Mouse (Mus musculus): ENCODE measurements around the gene Ube2h. TPM values are rescaled to one million over a fixed set of nuclear protein-coding genes. Genes with fewer than 3 reads are reported as not detected.

Ube2h gene
- polyA plus RNA-seq, 1 experiment, result 35.1 TPM

GRCm38 (mm10) chr6:30238079-30238478, 66.3 kb downstream of the Ube2h start:
- Histone ChIP-seq H3K4me1 (ENCODE audit: control insufficient read depth, insufficient read depth, low read length) (no peaks in the 10 kb centered on the region; the same call in 1 of the 2 replicates), H3K27ac (ENCODE audit: control insufficient read depth, insufficient read depth, low read depth, low read length, poor library complexity) (no peak overlapping the region), H3K4me3 (replicated peaks; ENCODE audit: control insufficient read depth, low read depth, low read length) (no peak overlapping the region)
- TF ChIP-seq POLR2A (IDR thresholded peaks at IDR 0.05; ENCODE audit: borderline replicate concordance, control insufficient read depth, low read depth, low read length), result no peak
- no peak for TF ChIP-seq CTCF (IDR thresholded peaks at IDR 0.05; ENCODE audit: control insufficient read depth, insufficient read depth, low read length)
- WGBS, result 95% methylated on average over 2 of the region's 2 CpGs

- H3K4me1 ChIP-seq (ENCODE audit: control insufficient read depth, insufficient read depth, low read length), result no peaks in the 10 kb centered on the region; the same call in 1 of the 2 replicates
- no peak overlapping the region for H3K4me3 ChIP-seq (replicated peaks; ENCODE audit: control insufficient read depth, low read depth, low read length)
- TF ChIP-seq CTCF (IDR thresholded peaks at IDR 0.05; ENCODE audit: control insufficient read depth, insufficient read depth, low read length) (no peak), POLR2A (IDR thresholded peaks at IDR 0.05; ENCODE audit: borderline replicate concordance, control insufficient read depth, low read depth, low read length) (no peak)
- no peak overlapping the region for H3K27ac ChIP-seq (ENCODE audit: control insufficient read depth, insufficient read depth, low read depth, low read length, poor library complexity)
- WGBS, result 54% methylated on average over 1 of the region's 1 CpGs
These were observed 67.8 kb downstream of the Ube2h start for GRCm38 (mm10) chr6:30236564-30236963.

GRCm38 (mm10) chr6:30231758-30232293, 72.5 kb downstream of the Ube2h start:
- TF ChIP-seq POLR2A (IDR thresholded peaks at IDR 0.05; ENCODE audit: borderline replicate concordance, control insufficient read depth, low read depth, low read length) (no peak), CTCF (IDR thresholded peaks at IDR 0.05; ENCODE audit: control insufficient read depth, insufficient read depth, low read length) (no peak)
- Histone ChIP-seq H3K4me1 (ENCODE audit: control insufficient read depth, insufficient read depth, low read length) (peaks cover 2% of the 10 kb centered on the region), H3K4me3 (replicated peaks; ENCODE audit: control insufficient read depth, low read depth, low read length) (no peak overlapping the region), H3K27ac (ENCODE audit: control insufficient read depth, insufficient read depth, low read depth, low read length, poor library complexity) (no peak overlapping the region)
- 60% methylated on average over 4 of the region's 4 CpGs for WGBS

GRCm38 (mm10) chr6:30230246-30230645, 74.1 kb downstream of the Ube2h start:
- Histone ChIP-seq H3K4me1 (ENCODE audit: control insufficient read depth, insufficient read depth, low read length) (peaks cover 2% of the 10 kb centered on the region), H3K27ac (ENCODE audit: control insufficient read depth, insufficient read depth, low read depth, low read length, poor library complexity) (no peak overlapping the region), H3K4me3 (replicated peaks; ENCODE audit: control insufficient read depth, low read depth, low read length) (no peak overlapping the region)
- WGBS, result 57% methylated on average over 7 of the region's 7 CpGs
- TF ChIP-seq CTCF (IDR thresholded peaks at IDR 0.05; ENCODE audit: control insufficient read depth, insufficient read depth, low read length), result no peak
- no peak for TF ChIP-seq POLR2A (IDR thresholded peaks at IDR 0.05; ENCODE audit: borderline replicate concordance, control insufficient read depth, low read depth, low read length)

GRCm38 (mm10) chr6:30228921-30229320, 75.4 kb downstream of the Ube2h start:
- WGBS, result 58% methylated on average over 2 of the region's 2 CpGs
- Histone ChIP-seq H3K4me3 (replicated peaks; ENCODE audit: control insufficient read depth, low read depth, low read length) (no peak overlapping the region), H3K4me1 (ENCODE audit: control insufficient read depth, insufficient read depth, low read length) (peaks cover 2% of the 10 kb centered on the region), H3K27ac (ENCODE audit: control insufficient read depth, insufficient read depth, low read depth, low read length, poor library complexity) (no peak overlapping the region)
- TF ChIP-seq POLR2A (IDR thresholded peaks at IDR 0.05; ENCODE audit: borderline replicate concordance, control insufficient read depth, low read depth, low read length) (no peak), CTCF (IDR thresholded peaks at IDR 0.05; ENCODE audit: control insufficient read depth, insufficient read depth, low read length) (no peak)

- Histone ChIP-seq H3K4me1 (ENCODE audit: control insufficient read depth, insufficient read depth, low read length) (peaks cover 2% of the 10 kb centered on the region), H3K4me3 (replicated peaks; ENCODE audit: control insufficient read depth, low read depth, low read length) (no peak overlapping the region), H3K27ac (ENCODE audit: control insufficient read depth, insufficient read depth, low read depth, low read length, poor library complexity) (no peak overlapping the region)
- TF ChIP-seq POLR2A (IDR thresholded peaks at IDR 0.05; ENCODE audit: borderline replicate concordance, control insufficient read depth, low read depth, low read length) (no peak), CTCF (IDR thresholded peaks at IDR 0.05; ENCODE audit: control insufficient read depth, insufficient read depth, low read length) (no peak)
- 80% methylated on average over 5 of the region's 5 CpGs for WGBS
These were observed 76.0 kb downstream of the Ube2h start for GRCm38 (mm10) chr6:30228353-30228752.

GRCm38 (mm10) chr6:30226971-30227700, 77.2 kb downstream of the Ube2h start:
- peak overlapping the region; percentile 6; the same call in 1 of the 2 replicates for H3K27ac ChIP-seq (ENCODE audit: control insufficient read depth, insufficient read depth, low read depth, low read length, poor library complexity)
- TF ChIP-seq CTCF (IDR thresholded peaks at IDR 0.05; ENCODE audit: control insufficient read depth, insufficient read depth, low read length) (no peak), POLR2A (IDR thresholded peaks at IDR 0.05; ENCODE audit: borderline replicate concordance, control insufficient read depth, low read depth, low read length) (no peak)
- H3K4me1 ChIP-seq (ENCODE audit: control insufficient read depth, insufficient read depth, low read length), result peaks cover 2% of the 10 kb centered on the region
- H3K4me3 ChIP-seq (replicated peaks; ENCODE audit: control insufficient read depth, low read depth, low read length), result no peak overlapping the region
- WGBS, result 53% methylated on average over 7 of the region's 7 CpGs

- H3K4me1 ChIP-seq (ENCODE audit: control insufficient read depth, insufficient read depth, low read length), result no peaks in the 10 kb centered on the region; the same call in none of the 2 replicates
- WGBS, result 79% methylated on average over 1 of the region's 1 CpGs
- no peak for TF ChIP-seq POLR2A (IDR thresholded peaks at IDR 0.05; ENCODE audit: borderline replicate concordance, control insufficient read depth, low read depth, low read length)
- no peak for TF ChIP-seq CTCF (IDR thresholded peaks at IDR 0.05; ENCODE audit: control insufficient read depth, insufficient read depth, low read length)
These were observed 79.6 kb downstream of the Ube2h start for GRCm38 (mm10) chr6:30224693-30225092.

More at GRCm38 (mm10) chr6:30224693-30225092, 79.6 kb downstream of the Ube2h start:
- Histone ChIP-seq H3K27ac (ENCODE audit: control insufficient read depth, insufficient read depth, low read depth, low read length, poor library complexity) (no peak overlapping the region), H3K4me3 (replicated peaks; ENCODE audit: control insufficient read depth, low read depth, low read length) (no peak overlapping the region)
